Mouse (Mus musculus) heart, postnatal 14 days (tissue): Measurements from ENCODE around the gene Zfp619. TPM values are rescaled to one million over a fixed set of nuclear protein-coding genes. Genes with fewer than 3 reads are reported as not detected.
"Not testable (repeated sequence)": the region's sequence is repeated elsewhere in the genome, so short reads cannot be mapped to it uniquely, and the experiment has no call there.

ENCODE experiments used
- DNase-seq, 2 experiments: peaks; one replicate each; pipeline ENCODE4 v3.0.0; 2021 to 2022
- intact Hi-C: fragments of 180-260 bp; cut with DNase I; formaldehyde crosslinking; loops from one replicate; pipeline ENCODE4 v1.15.1; 2025
- total RNA-seq, 2 experiments: library from RNA; stranded (reverse); gene quantifications; 2 replicates each; pipeline ENCODE4 v1.2.3; 2021

The Zfp619 gene
- total RNA-seq, 2 experiments from 2014 or later = 2.1 to 2.3 TPM

- no peak for DNase-seq
- intact Hi-C loops = no loop called here
Observed at GRCm38 (mm10) chr7:39588037-39588436, 70.5 kb downstream of the Zfp619 start.

DNA sequence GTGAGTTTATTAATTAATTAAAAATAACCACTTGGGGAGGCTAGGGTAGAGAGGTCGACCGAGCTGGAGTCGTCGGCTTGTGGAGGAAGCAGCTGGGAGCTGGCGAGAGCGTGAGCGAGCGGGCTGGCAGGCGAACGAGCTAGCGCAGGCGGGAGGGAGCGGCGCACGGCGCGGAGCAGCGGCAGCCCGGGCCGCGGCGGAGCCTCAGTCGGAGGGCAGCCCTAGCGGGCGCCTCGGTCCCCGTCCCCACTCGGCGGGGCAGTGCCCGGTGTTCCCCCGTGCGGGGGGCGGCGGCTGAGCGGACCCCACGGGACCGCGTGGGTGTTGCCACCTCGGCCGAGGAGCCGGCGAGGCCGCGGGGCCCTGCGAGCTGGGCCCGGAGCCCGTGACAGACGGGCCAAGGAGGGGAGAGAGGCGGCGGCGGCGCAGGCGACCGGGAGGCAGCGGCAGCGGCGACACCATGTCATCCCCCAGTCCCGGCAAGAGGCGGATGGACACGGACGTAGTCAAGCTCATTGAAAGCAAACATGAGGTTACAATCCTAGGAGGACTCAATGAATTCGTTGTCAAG is 71.0 kb downstream of the Zfp619 start:
- peak; percentile 32 to 49 for DNase-seq
- intact Hi-C loops = not testable (repeated sequence)

GRCm38 (mm10) chr7:39589044-39589443 is 71.5 kb downstream of the Zfp619 start:
- intact Hi-C loops, DNase-seq: not testable (repeated sequence)

Other genes starting within 250 kb of the Zfp619 start
- gene Gm5114, start 104.6 kb upstream of the Zfp619 start, total RNA-seq = not detected